Mouse (Mus musculus) heart, embryonic 10.5 days (tissue): ENCODE measurements around the gene Bspry. TPM values are rescaled to one million over a fixed set of nuclear protein-coding genes. Genes with fewer than 3 reads are reported as not detected.
"Not testable (repeated sequence)": the region's sequence is repeated elsewhere in the genome, so short reads cannot be mapped to it uniquely, and the experiment has no call there.

Experiments
- DNase-seq: peaks from one replicate; pipeline ENCODE4 v3.0.0-alpha.2; 2017; ENCODE audit warnings: low spot score
- H3K27ac ChIP-seq: fragments of 300-500 bp; sonication (generic); 2 replicates; pipeline ENCODE4 v1.5.1; 2016; ENCODE audit warnings: mild to moderate bottlenecking
- H3K27me3 ChIP-seq: fragments of 300-500 bp; sonication (generic); 2 replicates; pipeline ENCODE4 v1.6.1; 2016; ENCODE audit warnings: mild to moderate bottlenecking; ENCODE audit not compliant: poor library complexity, insufficient read depth, severe bottlenecking
- H3K36me3 ChIP-seq: fragments of 300-500 bp; sonication (generic); 2 replicates; pipeline ENCODE4 v1.6.1; 2016; ENCODE audit warnings: mild to moderate bottlenecking, moderate library complexity
- H3K4me1 ChIP-seq: fragments of 300-500 bp; sonication (generic); 2 replicates; pipeline ENCODE4 v1.6.1; 2016; ENCODE audit warnings: mild to moderate bottlenecking
- H3K4me3 ChIP-seq: fragments of 300-500 bp; sonication (generic); 2 replicates; pipeline ENCODE4 v1.5.1; 2016; ENCODE audit warnings: mild to moderate bottlenecking, moderate library complexity
- H3K9me3 ChIP-seq: fragments of 300-500 bp; sonication (generic); 2 replicates; pipeline ENCODE4 v1.6.1; 2016; ENCODE audit warnings: mild to moderate bottlenecking, moderate library complexity
- WGBS: fragments of 180-500 bp; shearing (Covaris S2); methylation state at CpG from one replicate; pipeline ENCODE4 v1.1.7; 2016; 5-methylcytosine and 5-hydroxymethylcytosine counted together
- polyA plus RNA-seq: library from polyadenylated mRNA; unstranded; fragments of >200 nt; fragmentation: Nextera tagmentation; extraction: Ambion mirVana; gene quantifications from 2 replicates; pipeline ENCODE4 v1.2.1, GENCODE M21; 2016

The Bspry gene
- polyA plus RNA-seq, 1 experiment from 2014 or later, result 2.0 TPM

DNA sequence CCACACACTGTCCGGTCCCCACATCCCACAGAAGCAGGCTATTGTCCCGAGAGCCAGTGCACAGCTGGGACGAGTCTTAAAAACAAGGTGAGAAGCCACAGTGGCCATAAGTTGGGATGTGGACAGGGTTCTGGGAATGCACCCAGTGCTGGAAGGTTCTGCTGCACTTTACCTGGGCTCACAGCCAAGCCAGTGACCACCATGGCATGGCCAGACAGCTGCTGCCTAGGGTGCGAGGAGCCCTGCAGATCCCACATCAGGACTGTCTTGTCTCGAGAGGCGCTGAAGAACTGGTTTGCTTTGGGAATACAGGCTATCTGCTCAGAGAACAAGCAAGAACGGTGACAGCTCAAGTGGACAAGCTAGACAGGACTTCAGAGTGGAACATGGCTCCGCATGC, 19.5 kb upstream of the Bspry start:
- H3K4me1 ChIP-seq, result 0 out of 2 replicates have a peak, but pooled peaks cover 3% of the 10 kb centered on the region
- DNase-seq, result no peak
- no peaks in the 10 kb centered on the region for H3K27me3 ChIP-seq
- no peaks in the 10 kb centered on the region for H3K9me3 ChIP-seq
- no peak overlapping the region for H3K27ac ChIP-seq
- WGBS, result 85% methylated on average over 8 of the region's 8 CpGs
- H3K4me3 ChIP-seq, result no peak overlapping the region
- H3K36me3 ChIP-seq, result 0 out of 2 replicates have a peak, but pooled peaks cover 3% of the 10 kb centered on the region

DNA sequence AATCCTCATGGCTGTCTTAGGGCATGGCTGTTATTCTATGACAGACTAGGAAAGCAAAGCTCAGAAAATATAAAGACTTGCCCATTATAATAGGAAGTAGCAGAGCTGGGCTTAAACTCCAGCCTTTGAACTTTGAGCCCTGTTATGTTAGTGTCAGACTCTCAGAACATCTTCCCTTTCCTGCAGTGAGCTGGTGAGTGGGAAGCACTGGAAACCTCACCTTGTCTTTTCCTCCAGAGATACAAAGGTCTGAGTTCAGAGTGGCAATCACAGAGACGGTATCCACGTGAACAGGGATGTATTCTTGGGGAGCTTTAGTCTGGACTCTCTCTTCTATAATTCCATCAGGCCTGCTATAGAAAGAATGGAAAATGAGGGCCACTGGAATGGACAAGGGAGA, 16.7 kb upstream of the Bspry start:
- 72% methylated on average over 2 of the region's 2 CpGs for WGBS
- no peak for DNase-seq
- Histone ChIP-seq H3K4me1 (0 out of 2 replicates have a peak, but pooled peaks cover 3% of the 10 kb centered on the region), H3K4me3 (no peak overlapping the region), H3K36me3 (0 out of 2 replicates have a peak, but pooled peaks cover 3% of the 10 kb centered on the region), H3K27ac (no peak overlapping the region), H3K27me3 (no peaks in the 10 kb centered on the region), H3K9me3 (no peaks in the 10 kb centered on the region)

- no peak overlapping the region for H3K27ac ChIP-seq
- no peaks in the 10 kb centered on the region for H3K9me3 ChIP-seq
- 82% methylated on average over 1 of the region's 1 CpGs for whole genome bisulfite sequencing
- no peaks in the 10 kb centered on the region for H3K27me3 ChIP-seq
- peaks cover 5% of the 10 kb centered on the region for H3K4me1 ChIP-seq
- DNase-seq, result no peak
- no peak overlapping the region for H3K4me3 ChIP-seq
- no peaks in the 10 kb centered on the region for H3K36me3 ChIP-seq
These were observed 11.7 kb upstream of the Bspry start for GRCm38 (mm10) chr4:62468158-62468557.

- no peaks in the 10 kb centered on the region for H3K9me3 ChIP-seq
- peak; percentile 90 for DNase-seq
- peak within 1 kb of the TSS; percentile 82 for H3K27ac ChIP-seq
- H3K4me1 ChIP-seq, result peaks cover 5% of the 10 kb centered on the region
- under 1% methylated on average over 30 of the region's 30 CpGs for WGBS
- no peaks in the 10 kb centered on the region for H3K27me3 ChIP-seq
- H3K36me3 ChIP-seq, result no peaks in the 10 kb centered on the region
- H3K4me3 ChIP-seq, result peak within 1 kb of the TSS; percentile 78
These were observed 9.2 kb upstream of the Bspry start, which contains the start of gene Wdr31 for GRCm38 (mm10) chr4:62470598-62471051. Gene Wdr31, minus strand, starts transcription at chr4:62470896.

DNA sequence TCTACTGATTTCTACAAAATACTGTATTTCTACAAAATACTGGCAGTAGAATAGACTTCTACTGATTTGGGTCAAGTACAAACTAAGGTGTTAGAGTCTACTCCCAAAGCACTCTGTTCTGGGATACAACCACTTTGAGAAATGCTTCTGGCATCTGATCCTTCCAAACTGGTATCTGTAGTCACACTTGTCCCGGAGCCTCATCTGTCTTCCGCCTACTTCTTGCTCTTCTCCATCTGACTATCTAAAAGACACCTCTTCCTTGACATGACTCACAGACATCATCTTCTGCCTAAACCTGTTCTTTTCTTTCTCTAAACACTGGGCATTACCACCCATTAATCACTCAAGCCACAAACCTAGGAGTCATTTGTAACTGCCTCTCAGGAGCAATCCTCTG, 7.8 kb upstream of the Bspry start:
- H3K4me1 ChIP-seq, result peaks cover 5% of the 10 kb centered on the region
- no peaks in the 10 kb centered on the region for H3K36me3 ChIP-seq
- no peak overlapping the region for H3K4me3 ChIP-seq
- 91% methylated on average over 2 of the region's 2 CpGs for WGBS
- H3K27me3 ChIP-seq, result no peaks in the 10 kb centered on the region
- no peak for DNase-seq
- no peaks in the 10 kb centered on the region for H3K9me3 ChIP-seq
- H3K27ac ChIP-seq, result no peak overlapping the region

DNA sequence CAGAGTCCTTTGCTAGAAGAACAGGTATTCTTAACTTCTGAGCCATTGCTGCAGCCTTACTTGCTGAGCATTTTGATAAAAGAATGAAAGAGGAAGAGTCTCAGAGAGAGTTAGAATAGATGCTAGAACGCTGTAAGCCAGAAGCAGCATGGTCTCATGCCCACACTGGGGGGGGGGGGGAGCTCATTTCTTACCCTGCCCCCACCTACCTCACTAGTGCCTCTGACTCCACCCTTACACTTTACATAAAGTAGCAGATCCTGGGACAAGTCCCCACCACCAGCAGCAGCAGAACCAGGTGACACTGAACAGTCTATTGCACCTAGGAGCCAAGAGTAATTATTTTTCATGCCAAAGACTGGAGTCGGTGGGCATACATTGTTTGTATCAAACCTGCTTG, 4.7 kb upstream of the Bspry start:
- H3K9me3 ChIP-seq, result no peaks in the 10 kb centered on the region
- H3K27ac ChIP-seq, result no peak overlapping the region
- 74% methylated on average over 2 of the region's 2 CpGs for WGBS

DNA sequence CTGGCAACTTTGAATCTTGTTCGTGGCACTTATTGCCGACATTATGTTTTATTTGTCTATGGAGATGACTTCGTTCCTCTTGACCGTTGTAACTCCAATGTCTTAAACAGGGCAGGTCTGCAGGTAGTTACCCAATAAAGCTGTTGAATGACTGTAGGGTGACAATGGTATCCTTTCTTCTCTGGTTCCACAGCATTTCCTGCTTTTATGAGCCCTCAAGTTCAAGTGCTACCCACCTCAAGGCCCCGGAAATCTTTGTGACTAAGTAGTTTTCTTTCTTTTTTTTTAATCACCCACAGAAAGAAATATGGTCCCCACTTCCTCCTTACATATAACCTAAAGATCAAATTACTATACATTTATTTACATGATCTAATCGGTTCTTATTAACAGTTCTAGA, 4.1 kb upstream of the Bspry start:
- Histone ChIP-seq H3K27ac (no peak overlapping the region), H3K27me3 (peaks cover 21% of the 10 kb centered on the region), H3K4me1 (peaks cover 7% of the 10 kb centered on the region), H3K9me3 (no peaks in the 10 kb centered on the region), H3K36me3 (no peaks in the 10 kb centered on the region), H3K4me3 (no peak overlapping the region)
- DNase-seq, result no peak
- 85% methylated on average over 6 of the region's 6 CpGs for WGBS

More for the DNA sequence above, 4.7 kb upstream of the Bspry start:
- H3K4me3 ChIP-seq, result no peak overlapping the region
- DNase-seq, result no peak
- H3K36me3 ChIP-seq, result no peaks in the 10 kb centered on the region
- peaks cover 9% of the 10 kb centered on the region for H3K4me1 ChIP-seq
- H3K27me3 ChIP-seq, result peaks cover 14% of the 10 kb centered on the region

- Histone ChIP-seq H3K27me3 (peaks cover 39% of the 10 kb centered on the region), H3K4me3 (no peak overlapping the region), H3K27ac (no peak overlapping the region), H3K4me1 (peaks cover 6% of the 10 kb centered on the region), H3K9me3 (no peaks in the 10 kb centered on the region), H3K36me3 (no peaks in the 10 kb centered on the region)
- no peak for DNase-seq
- 72% methylated on average over 6 of the region's 6 CpGs for WGBS
These were observed 2.2 kb upstream of the Bspry start for GRCm38 (mm10) chr4:62477542-62478244.

- not testable (repeated sequence) for H3K27ac ChIP-seq, H3K36me3 ChIP-seq, DNase-seq, H3K9me3 ChIP-seq, H3K4me1 ChIP-seq
- 13% methylated on average over 11 of the region's 11 CpGs for WGBS
- Histone ChIP-seq H3K27me3 (peaks cover 39% of the 10 kb centered on the region), H3K4me3 (peak overlapping the region; percentile 68)
These were observed 288 bp upstream of the Bspry start for GRCm38 (mm10) chr4:62479593-62479936.

DNA sequence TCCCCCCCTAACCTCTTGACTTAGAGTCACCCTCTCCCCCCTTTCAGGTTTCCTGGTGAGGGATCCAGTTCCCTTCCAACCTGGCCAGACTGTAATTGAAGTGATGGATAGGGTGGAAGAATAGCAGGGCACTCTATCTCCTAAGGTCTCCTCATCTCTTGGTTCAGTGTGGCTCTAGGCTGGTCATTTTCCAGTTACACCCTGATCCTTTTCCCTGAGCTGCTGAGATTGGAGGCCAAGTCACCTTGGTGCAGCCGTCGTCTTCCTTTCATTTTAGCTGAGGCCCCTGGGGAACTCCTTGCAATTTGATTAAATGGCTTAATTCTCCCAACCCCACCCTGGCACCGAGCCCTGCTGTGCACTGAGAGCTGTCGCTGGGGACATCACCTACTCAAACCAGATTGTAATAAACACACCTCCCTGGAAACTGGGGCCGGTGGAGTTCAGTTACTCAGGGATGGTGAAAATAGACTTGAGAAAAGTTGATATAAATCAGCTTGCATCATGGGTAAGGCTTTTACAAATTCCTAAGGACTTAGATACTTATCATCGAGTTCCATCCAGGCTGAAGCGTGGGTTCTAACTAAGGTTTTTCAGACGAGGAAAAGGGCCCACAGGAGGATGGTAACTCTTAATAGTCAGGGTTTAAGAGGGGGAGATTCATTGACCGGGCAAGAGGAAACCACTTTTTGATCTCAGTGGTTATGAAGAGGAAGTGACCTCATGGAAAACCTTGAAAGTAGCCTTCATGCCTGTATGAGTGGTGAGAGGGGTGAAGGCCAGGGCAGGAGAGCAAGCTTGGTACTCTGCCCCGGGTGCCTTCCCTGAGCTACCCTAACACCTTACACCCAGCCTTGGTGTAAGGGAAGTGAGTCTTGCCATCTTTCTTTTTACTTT, 1.1 kb downstream of the Bspry start:
- WGBS, result 45% methylated on average over 10 of the region's 10 CpGs
- Histone ChIP-seq H3K27me3 (peaks cover 39% of the 10 kb centered on the region), H3K4me3 (no peak overlapping the region), H3K36me3 (no peaks in the 10 kb centered on the region), H3K4me1 (peaks cover 9% of the 10 kb centered on the region), H3K9me3 (no peaks in the 10 kb centered on the region), H3K27ac (no peak overlapping the region)
- DNase-seq, result no peak

GRCm38 (mm10) chr4:62484928-62485327, 5.1 kb downstream of the Bspry start:
- Histone ChIP-seq H3K36me3 (no peaks in the 10 kb centered on the region), H3K9me3 (no peaks in the 10 kb centered on the region), H3K4me3 (no peak overlapping the region), H3K4me1 (peaks cover 12% of the 10 kb centered on the region), H3K27me3 (peaks cover 27% of the 10 kb centered on the region), H3K27ac (no peak overlapping the region)
- DNase-seq, result no peak
- WGBS, result 78% methylated on average over 3 of the region's 3 CpGs

GRCm38 (mm10) chr4:62485450-62486161, 5.8 kb downstream of the Bspry start:
- Histone ChIP-seq H3K36me3 (no peaks in the 10 kb centered on the region), H3K4me1 (0 out of 2 replicates have a peak, but pooled peaks cover 7% of the 10 kb centered on the region), H3K27me3 (peaks cover 20% of the 10 kb centered on the region), H3K4me3 (no peak overlapping the region), H3K9me3 (no peaks in the 10 kb centered on the region), H3K27ac (no peak overlapping the region)
- WGBS, result 82% methylated on average over 8 of the region's 8 CpGs
- no peak for DNase-seq
